Mouse (Mus musculus) kidney, postnatal 0 days (tissue): ENCODE data around the gene Tshz3. TPM values are rescaled to one million over a fixed set of nuclear protein-coding genes. Genes with fewer than 3 reads are reported as not detected.

Experiments
- ATAC-seq: fragments of 200-750 bp; cut with Nextera tagmentation; replicated peaks from 2 replicates; pipeline ENCODE4 v1.8.0; 2017; ENCODE audit warnings: low read depth, moderate number of reproducible peaks, moderate TSS enrichment, moderate library complexity; ENCODE audit not compliant: low FRiP score
- DNase-seq: peaks from one replicate; pipeline ENCODE4 v3.0.0-alpha.2; 2016; ENCODE audit warnings: low spot score
- H3K27ac ChIP-seq: fragments of 300-500 bp; sonication (generic); 2 replicates; pipeline ENCODE4 v1.5.1; 2014; ENCODE audit warnings: mild to moderate bottlenecking
- H3K27me3 ChIP-seq: fragments of 300-500 bp; sonication (generic); 2 replicates; pipeline ENCODE4 v1.6.1; 2014; ENCODE audit warnings: low read length, mixed read lengths; ENCODE audit not compliant: insufficient read depth
- H3K36me3 ChIP-seq: fragments of 300-500 bp; sonication (generic); 2 replicates; pipeline ENCODE4 v1.6.1; 2014; ENCODE audit warnings: low read length, mixed read lengths; ENCODE audit not compliant: insufficient read depth
- H3K4me1 ChIP-seq: fragments of 300-500 bp; sonication (generic); replicated peaks from 2 replicates; pipeline ENCODE4 v1.6.1; 2014; ENCODE audit warnings: antibody characterized with exemption, low read length, mixed read lengths; ENCODE audit not compliant: insufficient read depth
- H3K4me2 ChIP-seq: fragments of 300-500 bp; sonication (generic); 2 replicates; pipeline ENCODE4 v1.6.1; 2014; ENCODE audit warnings: mild to moderate bottlenecking, low read length, moderate library complexity, mixed read lengths
- H3K4me3 ChIP-seq: fragments of 300-500 bp; sonication (generic); replicated peaks from 2 replicates; pipeline ENCODE4 v1.5.1; 2014; ENCODE audit warnings: low read depth, low read length
- H3K9ac ChIP-seq: fragments of 300-500 bp; sonication (generic); 2 replicates; pipeline ENCODE4 v1.6.1; 2014; ENCODE audit warnings: low read depth, low read length
- H3K9me3 ChIP-seq: fragments of 300-500 bp; sonication (generic); replicated peaks from 2 replicates; pipeline ENCODE4 v1.6.1; 2016; ENCODE audit warnings: low read length, inconsistent platforms, mixed read lengths
- CTCF ChIP-seq: IDR thresholded peaks from 2 replicates; pipeline ENCODE4 v1.5.1; 2016; ENCODE audit warnings: antibody characterized with exemption, low read depth, mild to moderate bottlenecking, moderate library complexity
- WGBS: fragments of 180-500 bp; shearing (Covaris S2); extraction: QIAGEN DNeasy Blood & Tissue Kit; methylation state at CpG from one replicate; pipeline ENCODE4 v1.1.7; 2014; 5-methylcytosine and 5-hydroxymethylcytosine counted together
- polyA plus RNA-seq: library from polyadenylated mRNA; unstranded; fragments of >200 nt; fragmentation: Nextera tagmentation; extraction: Ambion mirVana; gene quantifications from 2 replicates; pipeline ENCODE4 v1.2.1, GENCODE M21; 2015

Gene Tshz3
- polyA plus RNA-seq: 4.5 and 5.3 TPM in 2 replicates

- H3K9ac ChIP-seq: peak within 1 kb of the TSS; percentile 62
- DNase-seq (peak; percentile 81), ATAC-seq (peak; percentile 47)
- TF ChIP-seq CTCF: no peak
- peak within 1 kb of the TSS; percentile 100 for H3K4me2 ChIP-seq
- H3K4me1 ChIP-seq: peaks cover 6% of the 10 kb centered on the region; the same call in 1 of the 2 replicates
- peaks cover 33% of the 10 kb centered on the region for H3K27me3 ChIP-seq
- peak within 1 kb of the TSS; percentile 83 for H3K27ac ChIP-seq
- WGBS: under 1% methylated on average over 37 of the region's 88 CpGs
- no peaks in the 10 kb centered on the region for H3K36me3 ChIP-seq
- H3K9me3 ChIP-seq: no peaks in the 10 kb centered on the region
- peak within 1 kb of the TSS; percentile 80 for H3K4me3 ChIP-seq
Observed at GRCm38 (mm10) chr7:36697856-36698588, at the start of gene Tshz3. Gene Tshz3, plus strand, starts transcription at chr7:36698118.

DNA sequence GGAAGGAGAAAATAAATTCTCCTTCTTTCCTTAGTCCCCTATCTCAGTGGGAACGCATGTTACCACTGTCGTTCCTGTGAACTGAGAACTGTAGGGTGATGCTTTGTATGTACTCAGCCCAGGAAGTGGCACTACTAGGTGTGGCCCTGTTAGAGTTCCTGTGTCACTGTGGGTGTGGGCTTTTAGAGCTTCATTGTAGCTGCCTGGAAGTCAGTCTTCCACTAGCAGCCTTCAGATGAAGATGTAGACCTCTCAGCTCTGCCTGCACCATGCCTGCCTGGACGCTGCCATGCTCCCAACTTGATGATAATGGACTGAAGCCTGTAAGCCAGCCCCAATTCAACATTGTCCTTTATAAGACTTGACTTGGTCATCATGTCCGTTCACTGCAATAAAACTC, 42.0 kb upstream of the Tshz3 start:
- no peak overlapping the region for H3K4me3 ChIP-seq
- H3K9me3 ChIP-seq: no peaks in the 10 kb centered on the region
- no peak overlapping the region for H3K9ac ChIP-seq
- DNase-seq (no peak), ATAC-seq (no peak)
- no peak overlapping the region for H3K27ac ChIP-seq
- no peaks in the 10 kb centered on the region for H3K4me1 ChIP-seq
- 86% methylated on average over 4 of the region's 4 CpGs for WGBS
- no peak for TF ChIP-seq CTCF
- H3K36me3 ChIP-seq: no peaks in the 10 kb centered on the region
- H3K27me3 ChIP-seq: no peaks in the 10 kb centered on the region
- no peak overlapping the region for H3K4me2 ChIP-seq

DNA sequence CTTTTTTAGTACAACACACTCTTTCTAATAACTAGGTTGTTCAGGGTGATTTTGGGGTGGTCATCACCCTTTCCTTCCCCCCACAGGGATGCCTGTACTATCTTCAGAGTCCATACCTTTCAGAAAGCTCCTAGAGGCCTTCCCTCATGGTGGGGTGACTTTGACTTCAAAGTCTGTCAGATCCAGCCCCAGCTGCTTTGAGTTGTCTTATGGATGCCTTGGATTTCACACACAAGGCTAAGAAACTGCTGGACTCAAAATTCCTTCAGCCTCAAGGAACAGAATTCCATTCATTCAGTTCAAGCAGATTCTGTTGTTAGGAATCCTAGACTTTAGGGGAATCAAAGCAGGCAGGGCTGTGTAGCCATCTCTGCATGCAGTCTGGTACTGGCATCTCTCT, 41.5 kb upstream of the Tshz3 start:
- Histone ChIP-seq H3K36me3 (no peaks in the 10 kb centered on the region), H3K27me3 (no peaks in the 10 kb centered on the region), H3K27ac (no peak overlapping the region), H3K9me3 (no peaks in the 10 kb centered on the region), H3K4me3 (no peak overlapping the region), H3K9ac (no peak overlapping the region), H3K4me2 (no peak overlapping the region), H3K4me1 (no peaks in the 10 kb centered on the region)
- TF ChIP-seq CTCF: no peak
- DNase-seq (no peak), ATAC-seq (no peak)

DNA sequence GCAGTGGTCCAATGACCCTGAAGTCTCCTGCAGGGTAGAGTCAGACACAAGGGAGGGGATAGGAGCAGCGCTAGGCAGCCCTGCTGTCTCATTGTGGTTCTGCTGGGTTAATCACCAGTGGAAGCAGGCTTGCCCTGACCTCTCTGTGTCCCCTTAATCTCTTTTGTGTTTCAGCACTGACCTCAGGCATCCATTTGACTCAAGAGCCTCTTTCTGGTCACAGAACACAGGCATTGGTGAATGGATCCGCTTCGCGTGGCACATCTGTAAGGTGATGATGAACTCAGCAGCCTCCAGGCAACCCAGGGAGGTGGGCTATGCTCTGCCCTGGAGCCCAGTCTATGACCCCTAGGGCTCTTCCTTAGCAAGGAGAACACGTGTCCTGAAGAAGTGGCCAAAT, 39.6 kb upstream of the Tshz3 start:
- Histone ChIP-seq H3K27me3 (no peaks in the 10 kb centered on the region), H3K4me1 (no peaks in the 10 kb centered on the region), H3K36me3 (no peaks in the 10 kb centered on the region), H3K4me2 (no peak overlapping the region), H3K9me3 (no peaks in the 10 kb centered on the region), H3K4me3 (no peak overlapping the region), H3K9ac (no peak overlapping the region), H3K27ac (no peak overlapping the region)
- 65% methylated on average over 5 of the region's 5 CpGs for WGBS
- ATAC-seq: no peak
- no peak for TF ChIP-seq CTCF
- no peak for DNase-seq

DNA sequence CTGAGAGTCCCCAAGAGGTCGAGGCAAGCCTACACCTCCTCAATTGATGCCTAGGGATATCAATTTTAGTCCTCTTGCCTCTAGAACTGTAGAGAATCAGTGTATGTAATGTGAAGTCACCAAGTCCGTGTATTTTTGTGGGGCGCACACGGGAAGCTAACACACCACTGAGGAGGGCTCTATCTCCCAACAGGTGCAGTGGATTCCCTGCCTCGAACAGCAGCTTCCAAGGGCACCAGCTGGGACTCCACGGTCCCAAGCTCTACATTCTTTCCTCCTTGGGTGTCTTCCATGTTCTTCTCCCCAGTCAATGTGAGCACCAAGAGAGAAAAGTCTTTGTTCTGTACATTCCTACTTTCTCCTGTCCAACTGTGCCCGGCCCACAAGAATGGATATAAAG, 38.7 kb upstream of the Tshz3 start:
- Histone ChIP-seq H3K36me3 (no peaks in the 10 kb centered on the region), H3K27me3 (no peaks in the 10 kb centered on the region), H3K27ac (no peak overlapping the region), H3K9me3 (no peaks in the 10 kb centered on the region), H3K4me2 (no peak overlapping the region), H3K4me1 (no peaks in the 10 kb centered on the region), H3K9ac (no peak overlapping the region), H3K4me3 (no peak overlapping the region)
- no peak for TF ChIP-seq CTCF
- no peak for DNase-seq
- ATAC-seq: no peak
- WGBS: 87% methylated on average over 7 of the region's 7 CpGs

GRCm38 (mm10) chr7:36660654-36661053, 37.3 kb upstream of the Tshz3 start:
- DNase-seq (no peak), ATAC-seq (no peak)
- Histone ChIP-seq H3K36me3 (no peaks in the 10 kb centered on the region), H3K9ac (no peak overlapping the region), H3K9me3 (no peaks in the 10 kb centered on the region), H3K4me2 (no peak overlapping the region), H3K4me3 (no peak overlapping the region), H3K4me1 (no peaks in the 10 kb centered on the region), H3K27ac (no peak overlapping the region), H3K27me3 (no peaks in the 10 kb centered on the region)
- 75% methylated on average over 9 of the region's 9 CpGs for WGBS
- TF ChIP-seq CTCF: no peak

- DNase-seq: no peak
- no peak for ATAC-seq
- no peak overlapping the region for H3K27ac ChIP-seq
- no peak overlapping the region for H3K4me2 ChIP-seq
- no peak overlapping the region for H3K4me3 ChIP-seq
- 80% methylated on average over 7 of the region's 7 CpGs for whole genome bisulfite sequencing
- no peaks in the 10 kb centered on the region for H3K9me3 ChIP-seq
- no peaks in the 10 kb centered on the region for H3K36me3 ChIP-seq
- no peak for TF ChIP-seq CTCF
- H3K4me1 ChIP-seq: no peaks in the 10 kb centered on the region
- no peaks in the 10 kb centered on the region for H3K27me3 ChIP-seq
- H3K9ac ChIP-seq: no peak overlapping the region
Observed at GRCm38 (mm10) chr7:36663431-36663830, 34.5 kb upstream of the Tshz3 start.
